Mouse (Mus musculus) neural tube, embryonic 10.5 days (tissue): ENCODE data around the gene Cdk4.
"Not testable (repeated sequence)": the region's sequence is repeated elsewhere in the genome, so short reads cannot be mapped to it uniquely, and the experiment has no call there.

ENCODE experiments used
- DNase-seq: peaks from one replicate; pipeline ENCODE4 v3.0.0-alpha.2; 2017; ENCODE audit warnings: low spot score; ENCODE audit errors: extremely low spot score

The Cdk4 gene

DNA sequence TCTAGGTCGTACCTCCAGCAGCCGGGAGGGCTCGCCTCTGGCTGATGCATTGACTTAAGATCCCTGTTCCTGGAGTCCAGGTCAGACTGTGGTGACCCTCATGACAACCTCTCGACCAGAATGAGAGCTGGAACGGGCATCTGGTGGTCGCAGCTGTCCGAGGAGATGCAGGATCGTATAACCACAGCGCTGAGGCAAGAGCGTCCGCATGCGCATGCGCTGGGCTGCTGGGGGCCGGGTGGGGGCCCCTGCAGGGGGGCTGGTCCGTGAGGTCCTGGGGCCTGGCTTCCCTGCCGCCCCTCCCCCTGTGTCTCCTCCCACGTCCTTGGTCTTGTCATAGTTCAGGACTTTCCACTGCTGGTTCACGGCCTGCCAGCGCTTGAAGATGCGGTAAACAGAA, 6.8 kb upstream of the Cdk4 start:
- DNase-seq: no peak

GRCm38 (mm10) chr10:127058161-127058560, 5.2 kb upstream of the Cdk4 start:
- peak; percentile 84 for DNase-seq

GRCm38 (mm10) chr10:127058708-127059107, 4.6 kb upstream of the Cdk4 start:
- DNase-seq: no peak

- no peak for DNase-seq
Observed at GRCm38 (mm10) chr10:127059174-127059967, 4.0 kb upstream of the Cdk4 start.

DNA sequence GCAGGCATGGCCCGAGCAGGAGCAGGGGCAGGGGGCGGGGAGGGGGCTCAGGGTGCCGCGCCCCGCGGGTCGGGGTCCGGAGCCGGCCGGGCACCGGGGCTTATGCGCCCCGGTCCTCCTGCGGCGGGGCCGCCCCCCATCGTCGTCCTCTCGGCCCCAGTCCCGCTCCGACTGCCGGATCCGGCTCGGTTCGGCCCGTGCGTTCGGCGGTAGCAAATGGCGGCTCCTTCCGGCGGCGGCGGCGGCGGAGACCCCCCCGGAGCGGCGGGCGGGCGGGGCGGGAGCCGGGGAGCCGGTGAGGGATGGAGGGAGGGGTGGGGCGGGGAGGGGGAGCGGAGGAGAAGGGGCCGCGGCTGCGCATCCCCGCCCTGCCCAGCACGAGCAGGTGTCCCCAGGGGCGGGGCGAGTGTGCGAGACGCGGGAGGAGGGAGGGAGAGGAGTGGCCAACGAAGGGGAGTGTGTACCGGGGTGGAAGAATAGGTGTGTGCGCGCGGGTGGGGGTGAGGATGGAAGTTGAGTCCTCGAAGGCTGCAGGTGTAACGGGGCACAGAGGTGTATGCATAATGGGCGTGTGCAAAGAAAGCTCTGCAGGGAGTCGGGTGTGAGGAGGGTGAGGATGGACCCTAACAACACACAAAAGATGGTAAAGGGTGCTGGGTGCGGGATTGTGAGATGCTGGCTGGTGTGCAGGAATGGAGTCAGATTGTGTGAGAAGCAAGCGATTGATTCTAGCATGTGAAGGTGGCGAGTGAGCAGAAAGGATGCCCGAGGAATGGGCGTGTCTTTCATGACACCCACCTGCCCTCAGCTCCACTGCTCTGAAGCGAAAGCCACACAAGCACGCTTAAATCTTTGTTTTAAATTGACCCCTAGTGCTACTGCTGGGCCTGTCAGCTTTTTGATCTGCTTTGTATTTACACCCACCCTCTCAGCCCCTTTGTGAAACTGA, 3.1 kb upstream of the Cdk4 start, which contains the start of gene March9:
Gene March9 (minus strand): TSS at position 217 of the 949 bp plus-strand sequence.
- peak; percentile 63 for DNase-seq

GRCm38 (mm10) chr10:127061085-127061484, 2.2 kb upstream of the Cdk4 start:
- DNase-seq: no peak

DNA sequence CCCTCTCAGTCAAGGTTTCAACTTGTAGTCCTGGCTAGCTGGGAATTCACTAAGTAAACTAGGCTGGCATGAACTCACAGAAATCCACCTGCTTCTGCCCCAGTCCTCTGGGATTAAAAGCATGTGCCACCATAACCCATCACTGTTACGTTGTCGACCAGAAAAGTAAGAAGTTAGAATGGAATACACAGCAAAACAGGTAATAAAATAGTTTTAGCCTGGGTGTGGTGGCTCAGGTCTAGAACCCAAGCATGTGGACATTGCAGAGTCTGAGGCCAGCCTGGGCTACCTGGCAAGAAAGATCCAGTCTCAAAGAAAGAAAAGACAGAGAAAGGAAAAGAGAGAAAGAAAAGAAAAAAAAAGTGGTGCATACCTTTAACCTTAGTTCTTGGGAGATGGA, 1.8 kb upstream of the Cdk4 start:
- no peak for DNase-seq

DNA sequence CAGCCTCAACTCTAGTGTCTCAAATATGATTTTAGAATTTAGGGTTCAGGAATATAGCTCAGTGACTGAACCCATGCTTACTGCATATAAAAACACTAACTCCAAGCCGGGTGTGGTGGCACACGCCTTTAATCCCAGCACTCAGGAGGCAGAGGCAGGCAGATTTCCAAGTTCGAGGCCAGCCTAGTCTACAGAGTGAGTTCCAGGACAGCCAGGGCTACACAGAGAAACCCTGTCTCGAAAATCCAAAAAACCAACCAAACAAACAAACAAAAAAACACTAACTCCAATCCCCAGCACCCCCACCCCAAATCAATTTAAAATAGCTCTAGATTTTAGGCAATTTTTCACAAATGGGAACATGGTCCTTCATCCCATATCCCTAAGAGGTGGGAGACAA, 1.2 kb upstream of the Cdk4 start:
- DNase-seq: not testable (repeated sequence)

DNA sequence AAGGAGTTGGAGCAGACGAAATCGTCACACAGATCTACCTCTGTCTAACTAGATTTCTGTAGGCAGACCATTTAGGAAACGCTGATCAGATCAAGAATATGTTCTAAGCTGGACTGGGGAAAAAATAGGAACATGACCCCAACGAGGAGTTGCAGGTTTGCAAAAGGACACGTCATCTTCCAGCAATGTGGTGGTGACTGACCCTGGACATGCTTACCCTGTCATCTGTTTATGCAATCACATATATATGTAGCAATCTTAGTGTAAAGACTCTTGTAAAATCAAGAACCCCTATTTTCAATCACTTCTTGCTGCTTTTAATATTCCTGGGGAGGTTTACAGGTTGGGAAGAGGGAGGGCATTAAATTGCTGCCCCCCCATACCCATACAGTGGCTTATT, 831 bp upstream of the Cdk4 start:
- no peak for DNase-seq

GRCm38 (mm10) chr10:127063913-127064870, 858 bp downstream of the Cdk4 start:
- peak; percentile 63 for DNase-seq

- DNase-seq: no peak
Observed at GRCm38 (mm10) chr10:127065981-127066380, 2.6 kb downstream of the Cdk4 start.

DNA sequence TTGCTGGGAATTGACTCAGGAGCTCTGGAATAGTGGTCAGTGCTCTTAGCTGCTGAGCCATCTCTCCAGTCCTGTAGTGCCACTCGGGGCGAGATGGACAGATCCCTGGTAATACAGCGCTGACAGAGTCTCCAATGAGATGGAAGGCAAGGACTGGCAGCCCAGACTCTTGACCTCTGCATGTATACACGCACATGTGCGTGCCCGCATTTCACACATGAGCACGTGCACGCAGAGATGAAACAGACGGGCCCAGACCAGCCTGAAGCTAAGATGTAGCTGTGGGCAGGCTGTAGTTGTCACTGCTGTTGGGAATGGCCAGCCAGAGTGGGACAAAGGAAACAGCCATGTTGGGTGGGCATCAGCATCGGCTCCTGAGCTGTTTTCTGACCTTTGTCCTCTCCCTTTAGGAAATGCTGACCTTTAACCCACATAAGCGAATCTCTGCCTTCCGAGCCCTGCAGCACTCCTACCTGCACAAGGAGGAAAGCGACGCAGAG, 3.2 kb downstream of the Cdk4 start:
- DNase-seq: no peak

GRCm38 (mm10) chr10:127068360-127069038, 5.2 kb downstream of the Cdk4 start:
- no peak for DNase-seq

- DNase-seq: peak; percentile 50
Observed at GRCm38 (mm10) chr10:127069281-127070189, 6.2 kb downstream of the Cdk4 start.

- DNase-seq: peak; percentile 90
Observed at GRCm38 (mm10) chr10:127070190-127071121, 7.1 kb downstream of the Cdk4 start, which contains the start of gene Tspan31. TSS of gene Tspan31 (minus strand) at chr10:127070264.

GRCm38 (mm10) chr10:127071203-127071602, 7.9 kb downstream of the Cdk4 start:
- no peak for DNase-seq

DNA sequence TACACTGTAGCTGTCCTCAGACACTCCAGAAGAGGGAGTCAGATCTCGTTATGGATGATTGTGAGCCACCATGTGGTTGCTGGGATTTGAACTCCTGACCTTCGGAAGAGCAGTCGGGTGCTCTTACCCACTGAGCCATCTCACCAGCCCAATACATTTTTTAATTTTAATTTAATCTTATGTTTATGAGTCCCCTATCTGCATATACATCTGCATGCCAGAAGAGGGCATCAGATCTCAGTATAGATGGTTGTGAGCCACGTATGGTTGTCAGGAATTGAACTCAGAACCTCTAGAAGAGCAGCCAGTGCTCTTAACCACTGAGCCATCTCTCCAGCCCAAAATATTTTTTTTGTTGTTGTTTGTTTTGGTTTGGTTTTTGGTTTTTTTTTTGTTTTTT, 8.9 kb downstream of the Cdk4 start:
- DNase-seq: not testable (repeated sequence)

GRCm38 (mm10) chr10:127072969-127073368, 9.6 kb downstream of the Cdk4 start:
- not testable (repeated sequence) for DNase-seq
